Mouse (Mus musculus): ENCODE data around the gene S100pbp.
A peak's percentile ranks its signal among the peaks of the same experiment; 100 is the strongest.

Gene S100pbp

GRCm38 (mm10) chr4:129151276-129151811 is 38.2 kb downstream of the S100pbp start:
- no peak for DNase-seq (ENCODE audit: low read depth, low spot score)

- DNase-seq (ENCODE audit: low read depth, low spot score) = no peak
These were observed 40.2 kb downstream of the S100pbp start for GRCm38 (mm10) chr4:129149321-129149720.

- no peak for DNase-seq (ENCODE audit: low read depth, low spot score)
These were observed 41.9 kb downstream of the S100pbp start for GRCm38 (mm10) chr4:129147552-129148103.

GRCm38 (mm10) chr4:129146392-129146791 is 43.1 kb downstream of the S100pbp start:
- DNase-seq (ENCODE audit: low read depth, low spot score) = no peak

- no peak for DNase-seq (ENCODE audit: low read depth, low spot score)
These were observed 43.6 kb downstream of the S100pbp start for GRCm38 (mm10) chr4:129145943-129146342.

GRCm38 (mm10) chr4:129145411-129145810 is 44.1 kb downstream of the S100pbp start:
- DNase-seq (ENCODE audit: low read depth, low spot score) = no peak

- peak; percentile 95 for DNase-seq (ENCODE audit: low read depth, low spot score)
These were observed 44.8 kb downstream of the S100pbp start for GRCm38 (mm10) chr4:129144401-129145367.

- DNase-seq (ENCODE audit: low read depth, low spot score) = no peak
These were observed 46.0 kb downstream of the S100pbp start for GRCm38 (mm10) chr4:129143509-129143908.

- DNase-seq (ENCODE audit: low read depth, low spot score) = no peak
These were observed 47.0 kb downstream of the S100pbp start for GRCm38 (mm10) chr4:129142439-129143045.

- DNase-seq (ENCODE audit: low read depth, low spot score) = no peak
These were observed 47.7 kb downstream of the S100pbp start for GRCm38 (mm10) chr4:129141560-129142438.

- no peak for DNase-seq (ENCODE audit: low read depth, low spot score)
These were observed 48.7 kb downstream of the S100pbp start for GRCm38 (mm10) chr4:129140808-129141207.

GRCm38 (mm10) chr4:129139642-129140041 is 49.9 kb downstream of the S100pbp start:
- DNase-seq (ENCODE audit: low read depth, low spot score) = no peak

- DNase-seq (ENCODE audit: low read depth, low spot score) = no peak
These were observed 51.9 kb downstream of the S100pbp start for GRCm38 (mm10) chr4:129137392-129138321.

- no peak for DNase-seq (ENCODE audit: low read depth, low spot score)
These were observed 52.7 kb downstream of the S100pbp start, which contains the start of gene Fndc5 for GRCm38 (mm10) chr4:129136579-129137391. Gene Fndc5, plus strand, starts transcription at chr4:129136999.

GRCm38 (mm10) chr4:129136189-129136578 is 53.3 kb downstream of the S100pbp start:
- DNase-seq (ENCODE audit: low read depth, low spot score) = no peak

GRCm38 (mm10) chr4:129135637-129136036 is 53.9 kb downstream of the S100pbp start:
- no peak for DNase-seq (ENCODE audit: low read depth, low spot score)

- no peak for DNase-seq (ENCODE audit: low read depth, low spot score)
These were observed 54.5 kb downstream of the S100pbp start for GRCm38 (mm10) chr4:129134799-129135585.

- DNase-seq (ENCODE audit: low read depth, low spot score) = no peak
These were observed 58.7 kb downstream of the S100pbp start for GRCm38 (mm10) chr4:129130755-129131303.

All from telencephalon, adult 2 months (tissue).